Mouse (Mus musculus) hindbrain, embryonic 13.5 days (tissue): ENCODE measurements around the gene Rad21l. TPM values are rescaled to one million over a fixed set of nuclear protein-coding genes. Genes with fewer than 3 reads are reported as not detected.

ENCODE experiments used
- ATAC-seq: fragments of 200-750 bp; cut with Nextera tagmentation; 2 replicates; pipeline ENCODE4 v1.8.0; 2017; ENCODE audit warnings: moderate TSS enrichment; ENCODE audit not compliant: low FRiP score
- H3K27ac ChIP-seq: fragments of 300-500 bp; sonication (generic); 2 replicates; pipeline ENCODE4 v1.5.1; 2015; ENCODE audit warnings: inconsistent platforms, mild to moderate bottlenecking, moderate library complexity
- H3K27me3 ChIP-seq: fragments of 300-500 bp; sonication (generic); 2 replicates; pipeline ENCODE4 v1.6.1; 2015; ENCODE audit warnings: mild to moderate bottlenecking, inconsistent platforms
- H3K36me3 ChIP-seq: fragments of 300-500 bp; sonication (generic); 2 replicates; pipeline ENCODE4 v1.6.1; 2015; ENCODE audit warnings: mild to moderate bottlenecking, inconsistent platforms
- H3K4me1 ChIP-seq: fragments of 300-500 bp; sonication (generic); replicated peaks from 2 replicates; pipeline ENCODE4 v1.6.1; 2015; ENCODE audit warnings: inconsistent platforms
- H3K4me2 ChIP-seq: fragments of 300-500 bp; sonication (generic); 2 replicates; pipeline ENCODE4 v1.6.1; 2015; ENCODE audit warnings: inconsistent platforms, mild to moderate bottlenecking, moderate library complexity
- H3K4me3 ChIP-seq: fragments of 300-500 bp; sonication (generic); 2 replicates; pipeline ENCODE4 v1.5.1; 2015; ENCODE audit warnings: mild to moderate bottlenecking, inconsistent platforms
- H3K9ac ChIP-seq: fragments of 300-500 bp; sonication (generic); 2 replicates; pipeline ENCODE4 v1.6.1; 2015; ENCODE audit warnings: mild to moderate bottlenecking, inconsistent platforms
- H3K9me3 ChIP-seq: fragments of 300-500 bp; sonication (generic); 2 replicates; pipeline ENCODE4 v1.6.1; 2016; ENCODE audit warnings: inconsistent platforms
- WGBS: fragments of 180-500 bp; shearing (Covaris S2); methylation state at CpG from one replicate; pipeline ENCODE4 v1.1.7; 2015; 5-methylcytosine and 5-hydroxymethylcytosine counted together
- polyA plus RNA-seq: library from polyadenylated mRNA; unstranded; fragments of >200 nt; fragmentation: Nextera tagmentation; extraction: Ambion mirVana; gene quantifications from 2 replicates; pipeline ENCODE4 v1.2.1, GENCODE M21; 2015

Rad21l gene
- polyA plus RNA-seq, 1 experiment from 2014 or later: not detected

DNA sequence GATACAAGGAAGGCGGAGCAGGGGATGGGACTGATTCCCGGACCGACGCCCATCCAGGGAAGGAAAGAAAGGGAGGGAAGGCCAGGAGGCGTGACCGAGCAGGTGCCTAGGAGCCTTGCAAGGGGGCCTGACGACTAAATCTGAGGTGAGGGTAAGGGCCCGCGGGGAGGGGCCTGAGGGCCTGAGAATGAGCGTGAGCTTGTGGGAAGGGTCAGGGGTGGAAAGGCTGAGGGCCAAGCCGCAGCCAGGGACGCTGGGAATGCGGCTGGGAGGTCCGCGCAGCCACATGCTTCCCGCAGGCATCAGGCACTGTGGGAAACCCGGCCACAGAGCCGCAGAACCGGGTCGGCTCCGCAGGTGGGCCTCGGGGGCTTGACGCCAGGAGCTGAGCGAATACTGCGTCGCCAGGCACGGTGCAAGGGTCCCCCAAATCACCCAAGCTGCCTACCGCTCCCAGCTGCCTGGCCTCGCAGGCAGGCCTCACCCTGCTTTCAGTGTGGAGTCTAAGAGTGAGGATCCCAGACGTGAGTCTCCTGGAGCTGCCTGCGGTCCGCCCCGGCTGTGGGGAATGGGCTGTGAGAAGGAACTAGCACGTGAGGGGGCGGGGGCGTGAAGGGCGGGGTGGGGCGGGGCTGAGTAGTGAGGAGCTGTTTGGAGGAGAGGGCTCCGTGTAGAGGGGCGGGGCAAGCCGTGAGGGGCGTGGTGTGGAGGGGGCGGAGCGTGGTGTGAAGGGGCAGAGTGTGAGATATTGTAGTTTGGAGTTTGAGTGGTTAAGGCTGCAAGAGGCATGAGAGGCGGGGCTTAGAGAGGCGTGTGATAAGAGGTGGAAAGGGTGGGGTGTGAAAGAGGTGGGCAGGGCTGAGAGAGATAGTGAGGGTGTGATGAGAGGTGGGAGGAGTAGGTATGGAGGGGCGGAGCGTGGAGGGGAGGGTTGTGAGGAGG lies 2.0 kb upstream of the Rad21l start:
- H3K36me3 ChIP-seq: no peaks in the 10 kb centered on the region
- peak overlapping the region; percentile 43 for H3K4me2 ChIP-seq
- WGBS: 38% methylated on average over 48 of the region's 48 CpGs
- peak; percentile 69 for ATAC-seq
- no peaks in the 10 kb centered on the region for H3K9me3 ChIP-seq
- H3K27ac ChIP-seq: no peak overlapping the region
- peak overlapping the region; percentile 19 for H3K4me3 ChIP-seq
- H3K27me3 ChIP-seq: peaks cover 15% of the 10 kb centered on the region
- peaks cover 7% of the 10 kb centered on the region for H3K4me1 ChIP-seq
- H3K9ac ChIP-seq: no peak overlapping the region

DNA sequence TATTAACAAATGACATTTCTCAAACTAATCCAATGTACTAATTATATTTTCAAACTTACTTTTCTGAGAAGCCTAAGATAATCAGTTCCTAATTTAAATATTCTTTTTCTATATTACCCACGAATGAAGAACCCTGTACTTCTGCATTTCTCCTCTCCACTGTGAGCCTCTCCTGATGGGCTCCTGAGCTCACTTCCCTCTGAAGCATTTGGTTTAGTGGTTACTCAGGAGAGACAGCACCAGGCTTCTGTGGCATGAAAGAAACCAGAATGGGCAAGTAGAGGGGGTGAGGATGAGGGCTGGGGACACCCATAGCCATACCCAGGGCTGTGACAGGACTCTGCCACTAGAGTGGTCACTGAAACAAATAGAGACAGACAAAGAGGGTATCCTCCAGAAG lies 16.3 kb downstream of the Rad21l start:
- Histone ChIP-seq H3K9ac (no peak overlapping the region), H3K4me3 (no peak overlapping the region), H3K27ac (no peak overlapping the region), H3K4me1 (no peaks in the 10 kb centered on the region), H3K4me2 (no peak overlapping the region), H3K27me3 (no peaks in the 10 kb centered on the region), H3K9me3 (no peaks in the 10 kb centered on the region), H3K36me3 (no peaks in the 10 kb centered on the region)
- ATAC-seq: no peak
- WGBS: 66% methylated on average over 1 of the region's 1 CpGs

DNA sequence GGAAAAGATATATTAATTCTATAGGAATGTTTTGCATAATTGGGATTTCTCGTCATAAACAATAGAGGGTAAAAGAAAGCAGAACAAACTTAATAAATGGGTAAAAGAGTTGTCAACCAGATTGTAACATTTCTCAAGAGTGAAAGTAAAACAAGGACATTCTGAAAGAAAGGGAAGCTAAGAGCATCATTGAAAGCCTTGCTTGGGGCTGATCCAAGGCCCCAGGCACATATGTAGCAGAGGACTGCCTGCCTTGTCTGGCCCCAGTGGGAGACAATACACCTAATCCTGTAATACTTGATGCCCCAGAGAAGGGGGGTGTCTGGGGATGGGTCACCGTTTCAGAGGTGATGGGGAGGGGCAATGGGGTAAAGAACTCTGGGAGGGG lies 32.3 kb downstream of the Rad21l start:
- Histone ChIP-seq H3K9ac (no peak overlapping the region), H3K27me3 (peaks cover 16% of the 10 kb centered on the region; the same call in 1 of the 2 replicates), H3K4me1 (peaks cover 12% of the 10 kb centered on the region), H3K4me3 (no peak overlapping the region), H3K4me2 (no peak overlapping the region), H3K27ac (no peak overlapping the region), H3K9me3 (no peaks in the 10 kb centered on the region), H3K36me3 (no peaks in the 10 kb centered on the region)
- 79% methylated on average over 2 of the region's 2 CpGs for WGBS
- no peak for ATAC-seq

DNA sequence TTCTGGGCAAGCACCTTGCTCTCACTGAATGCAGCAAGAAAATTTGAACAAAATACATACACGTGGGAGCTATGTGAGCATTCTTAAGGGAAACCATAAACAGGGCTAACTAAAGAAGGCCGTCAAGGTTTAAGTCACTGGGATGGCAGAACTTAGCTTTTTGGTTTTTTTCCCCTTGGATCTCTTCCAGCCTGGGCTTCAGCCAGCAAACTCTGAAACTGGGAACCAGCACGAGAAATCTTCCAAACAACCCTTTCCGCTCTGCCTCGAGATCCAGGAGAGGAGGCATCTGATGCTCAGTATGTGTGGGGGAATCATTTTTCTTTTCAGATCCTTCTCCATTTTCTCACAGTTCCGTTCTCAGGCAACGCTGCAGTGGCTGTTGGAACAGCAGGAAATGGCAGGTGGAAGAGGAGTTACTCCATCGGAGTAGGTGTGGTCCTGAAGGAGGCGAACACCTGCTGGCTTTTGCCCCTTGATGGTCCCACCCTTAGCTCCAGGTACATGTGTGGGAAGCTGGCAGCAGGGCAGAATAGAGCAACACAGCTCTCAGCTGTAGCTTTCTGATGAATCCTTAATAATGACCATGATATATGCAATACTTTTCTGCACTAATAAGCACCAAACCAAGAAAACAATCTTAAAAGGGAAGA lies 32.8 kb downstream of the Rad21l start:
- Histone ChIP-seq H3K9ac (no peak overlapping the region), H3K4me2 (no peak overlapping the region), H3K4me3 (no peak overlapping the region), H3K27me3 (peaks cover 21% of the 10 kb centered on the region), H3K27ac (no peak overlapping the region), H3K9me3 (no peaks in the 10 kb centered on the region), H3K36me3 (no peaks in the 10 kb centered on the region), H3K4me1 (peaks cover 17% of the 10 kb centered on the region)
- WGBS: 64% methylated on average over 9 of the region's 9 CpGs
- ATAC-seq: no peak

DNA sequence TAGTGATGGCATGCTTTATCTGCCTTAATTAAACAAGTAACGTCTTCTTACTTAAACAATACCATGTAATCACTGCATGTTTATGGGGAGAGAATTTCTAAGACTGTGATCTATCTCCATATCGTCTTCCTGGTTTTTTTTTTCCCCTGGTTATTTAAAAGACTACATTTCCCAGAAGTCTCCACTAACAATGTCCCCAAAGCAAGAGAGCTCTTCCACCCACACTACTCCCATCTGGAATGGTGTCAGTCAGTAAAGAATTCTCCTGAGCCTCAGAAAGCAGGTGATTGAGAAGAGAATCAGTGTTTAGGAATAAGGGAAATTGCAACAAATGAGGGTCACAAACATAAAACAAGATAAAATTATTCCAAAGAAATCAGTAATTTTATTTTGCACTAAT lies 33.4 kb downstream of the Rad21l start:
- 28% methylated on average over 2 of the region's 2 CpGs for WGBS
- no peak for ATAC-seq
- Histone ChIP-seq H3K36me3 (no peaks in the 10 kb centered on the region), H3K4me2 (no peak overlapping the region), H3K9me3 (no peaks in the 10 kb centered on the region), H3K27ac (no peak overlapping the region), H3K4me1 (peaks cover 23% of the 10 kb centered on the region), H3K4me3 (no peak overlapping the region), H3K9ac (no peak overlapping the region), H3K27me3 (peaks cover 24% of the 10 kb centered on the region)

DNA sequence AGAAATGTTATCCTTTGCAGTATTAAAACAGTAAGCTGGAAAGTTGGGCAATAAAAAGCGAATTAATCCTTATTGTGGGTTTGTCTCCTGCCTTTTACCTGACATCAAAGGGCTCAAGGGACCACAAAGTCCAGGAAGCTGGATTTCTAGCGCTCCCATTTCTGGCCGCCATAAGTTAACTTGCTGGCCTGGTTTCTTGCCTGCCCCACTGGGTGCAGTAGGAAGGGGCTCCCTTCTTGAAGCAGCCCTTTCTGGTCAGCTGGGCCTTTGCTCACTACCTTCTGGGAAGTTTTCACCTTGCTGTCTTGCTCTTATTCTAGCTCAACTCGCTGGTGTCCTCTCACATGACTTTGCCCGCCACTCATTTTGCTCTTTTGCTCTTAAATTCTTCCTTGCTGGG lies 35.4 kb downstream of the Rad21l start:
- Histone ChIP-seq H3K36me3 (no peaks in the 10 kb centered on the region), H3K4me1 (peaks cover 36% of the 10 kb centered on the region), H3K4me2 (peak overlapping the region; percentile 77), H3K27ac (no peak overlapping the region), H3K4me3 (peak overlapping the region; percentile 67; the same call in 1 of the 2 replicates), H3K9ac (no peak overlapping the region), H3K9me3 (no peaks in the 10 kb centered on the region), H3K27me3 (peaks cover 24% of the 10 kb centered on the region)
- 39% methylated on average over 5 of the region's 5 CpGs for WGBS
- no peak for ATAC-seq

DNA sequence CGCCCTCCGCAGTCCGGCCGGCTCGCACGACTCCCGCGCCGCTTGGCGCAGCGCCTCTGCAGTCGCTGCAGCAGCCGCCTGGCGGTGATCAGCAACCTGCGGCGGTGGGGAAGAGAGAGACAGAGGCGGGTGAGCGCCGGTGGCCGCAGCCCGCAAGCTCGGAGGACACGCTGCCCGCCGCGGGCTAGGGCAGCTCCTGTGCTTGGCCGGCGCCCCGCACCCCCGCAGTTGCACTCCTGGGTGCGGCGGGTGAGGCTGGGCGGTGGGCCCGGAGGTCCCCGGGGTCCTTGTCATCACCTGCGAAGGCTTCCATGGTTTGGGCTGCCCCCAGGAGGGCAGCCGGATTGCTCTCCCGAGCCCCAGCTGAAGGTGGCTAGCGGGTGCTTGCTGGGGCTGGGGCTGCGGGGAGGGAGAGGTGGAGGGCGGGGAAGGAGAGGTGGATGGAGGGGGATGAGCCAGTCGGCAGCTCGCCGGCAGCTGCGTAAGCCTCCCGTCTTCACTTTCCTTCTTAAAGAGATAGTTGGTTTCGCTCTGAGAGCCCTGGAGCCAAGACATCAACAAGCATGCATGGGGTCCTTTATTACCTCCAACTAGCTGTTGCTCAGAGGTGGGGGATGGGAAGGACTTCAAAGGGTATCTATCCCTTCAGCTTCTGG lies 36.0 kb downstream of the Rad21l start, which contains the start of gene Snph:
Gene Snph, minus strand, starts transcription at position 435 of the 656 bp plus-strand sequence.
- no peaks in the 10 kb centered on the region for H3K36me3 ChIP-seq
- ATAC-seq: peak; percentile 94
- peak within 1 kb of the TSS; percentile 89 for H3K9ac ChIP-seq
- peaks cover 24% of the 10 kb centered on the region for H3K27me3 ChIP-seq
- peak within 1 kb of the TSS; percentile 77 for H3K4me2 ChIP-seq
- H3K27ac ChIP-seq: peak within 1 kb of the TSS; percentile 91
- H3K4me1 ChIP-seq: peaks cover 36% of the 10 kb centered on the region
- WGBS: under 1% methylated on average over 44 of the region's 47 CpGs
- peak within 1 kb of the TSS; percentile 67 for H3K4me3 ChIP-seq
- H3K9me3 ChIP-seq: no peaks in the 10 kb centered on the region

DNA sequence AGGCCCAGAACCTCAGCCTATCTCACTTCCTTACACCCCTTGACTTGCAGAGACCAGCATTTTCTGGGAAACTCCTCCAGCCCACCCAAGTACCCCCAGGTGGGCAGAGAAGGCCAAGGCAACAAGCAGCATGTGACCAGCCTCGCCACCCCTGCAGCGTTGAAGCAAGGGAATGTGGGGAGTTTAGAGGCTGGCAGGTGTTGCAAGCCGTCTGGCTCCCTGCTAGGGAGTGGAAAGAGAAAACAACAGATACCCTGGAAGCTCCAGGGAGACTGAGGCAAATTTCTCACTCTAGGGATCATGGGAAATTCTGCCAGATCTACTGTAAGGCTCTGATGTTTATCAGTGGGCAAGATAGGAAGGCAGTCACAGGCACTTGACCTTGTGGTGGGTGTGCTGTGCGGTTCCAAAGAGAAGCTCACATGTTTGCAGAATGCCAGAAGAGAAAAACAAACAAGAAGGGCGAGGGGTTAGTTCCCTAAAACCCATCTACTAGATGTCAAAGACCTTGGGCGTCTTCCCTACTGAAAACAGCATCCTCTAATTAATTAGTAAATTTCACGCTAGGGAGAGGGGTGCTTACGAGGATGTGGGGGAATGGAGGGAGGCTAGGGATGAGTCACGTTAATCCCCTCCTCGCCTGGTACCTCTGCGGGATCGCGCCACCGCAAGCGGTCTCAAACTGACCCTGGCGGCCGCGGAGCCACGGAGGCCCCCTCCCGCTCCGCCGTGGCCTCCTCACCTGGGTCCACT lies 36.8 kb downstream of the Rad21l start:
- ATAC-seq: peak; percentile 9
- peaks cover 36% of the 10 kb centered on the region for H3K4me1 ChIP-seq
- no peaks in the 10 kb centered on the region for H3K9me3 ChIP-seq
- peak overlapping the region; percentile 67 for H3K4me3 ChIP-seq
- peak overlapping the region; percentile 77 for H3K4me2 ChIP-seq
- peaks cover 24% of the 10 kb centered on the region for H3K27me3 ChIP-seq
- peak overlapping the region; percentile 91 for H3K27ac ChIP-seq
- peak overlapping the region; percentile 89 for H3K9ac ChIP-seq
- 0 out of 2 replicates have a peak, but pooled peaks cover under 1% of the 10 kb centered on the region for H3K36me3 ChIP-seq
- WGBS: 2% methylated on average over 22 of the region's 22 CpGs

DNA sequence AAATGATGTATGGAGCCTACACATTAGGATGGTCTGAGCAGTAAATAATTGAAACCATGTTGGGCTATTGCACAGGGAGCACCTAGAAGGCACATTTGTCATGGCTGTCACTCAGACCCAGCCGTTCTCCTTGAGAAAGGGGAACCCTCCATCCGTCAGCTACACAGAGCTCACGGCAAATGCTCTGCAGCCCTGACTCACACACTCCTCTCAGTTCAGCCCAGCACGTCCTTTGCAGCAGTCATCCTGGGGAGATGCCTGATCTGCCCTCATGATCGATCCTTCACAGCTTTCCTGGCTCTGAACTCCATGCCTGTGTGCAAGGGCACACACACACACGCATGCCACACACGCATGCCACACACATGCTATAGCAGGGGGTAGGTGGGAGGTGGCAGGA lies 39.0 kb downstream of the Rad21l start:
- no peak for ATAC-seq
- H3K4me2 ChIP-seq: peak overlapping the region; percentile 11; the same call in 1 of the 2 replicates
- H3K27me3 ChIP-seq: peaks cover 24% of the 10 kb centered on the region
- 0 out of 2 replicates have a peak overlapping the region, but pooled peaks have one; percentile 58 for H3K27ac ChIP-seq
- 0 out of 2 replicates have a peak, but pooled peaks cover 3% of the 10 kb centered on the region for H3K36me3 ChIP-seq
- H3K9me3 ChIP-seq: no peaks in the 10 kb centered on the region
- peak overlapping the region; percentile 51; the same call in 1 of the 2 replicates for H3K9ac ChIP-seq
- peaks cover 36% of the 10 kb centered on the region for H3K4me1 ChIP-seq
- 59% methylated on average over 7 of the region's 7 CpGs for WGBS
- no peak overlapping the region for H3K4me3 ChIP-seq

DNA sequence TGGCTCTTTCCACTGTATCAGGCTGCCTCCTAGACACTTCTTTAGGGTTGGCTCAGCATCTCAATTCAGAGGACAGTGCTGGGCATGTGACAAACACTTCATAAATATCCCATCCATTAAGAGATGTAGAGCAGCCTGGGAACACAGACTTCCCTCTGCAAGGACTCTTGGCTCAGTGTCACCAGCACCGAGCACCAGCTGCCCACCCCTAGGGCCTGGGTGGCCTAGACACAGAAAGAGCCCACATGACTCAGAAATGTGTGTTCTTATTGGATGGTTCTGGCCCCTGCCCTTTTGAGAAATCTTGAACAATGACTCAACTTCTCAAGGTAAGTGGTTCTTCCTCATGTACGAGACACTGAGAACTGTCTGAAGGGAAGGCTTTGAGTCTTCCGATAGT lies 40.3 kb downstream of the Rad21l start:
- H3K27me3 ChIP-seq: peaks cover 13% of the 10 kb centered on the region
- peaks cover 6% of the 10 kb centered on the region; the same call in 1 of the 2 replicates for H3K36me3 ChIP-seq
- H3K9me3 ChIP-seq: no peaks in the 10 kb centered on the region
- 88% methylated on average over 3 of the region's 3 CpGs for WGBS
- no peak overlapping the region for H3K4me3 ChIP-seq
- ATAC-seq: no peak
- peaks cover 33% of the 10 kb centered on the region for H3K4me1 ChIP-seq
- H3K9ac ChIP-seq: no peak overlapping the region
- no peak overlapping the region for H3K27ac ChIP-seq
- H3K4me2 ChIP-seq: no peak overlapping the region

DNA sequence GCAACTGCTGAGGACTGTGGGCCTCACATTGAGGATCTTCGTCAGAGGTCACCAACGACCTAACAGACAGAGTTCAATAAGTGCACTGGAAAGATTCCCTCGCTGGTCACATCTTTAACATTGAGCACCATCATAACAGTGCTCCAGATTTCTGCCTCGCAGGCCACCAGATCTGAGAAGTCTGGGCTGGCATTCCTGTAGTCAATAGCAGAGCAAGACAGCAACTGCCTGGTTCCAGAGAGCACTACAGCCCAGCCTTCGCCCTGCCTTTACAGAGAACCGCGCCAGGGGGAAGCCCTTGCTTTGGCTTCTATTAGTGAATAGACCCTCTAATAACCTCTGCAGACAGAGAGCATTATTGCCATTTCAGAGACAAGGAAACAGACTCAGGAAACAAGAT lies 42.0 kb downstream of the Rad21l start:
- peaks cover 10% of the 10 kb centered on the region for H3K27me3 ChIP-seq
- ATAC-seq: no peak
- peaks cover 14% of the 10 kb centered on the region for H3K36me3 ChIP-seq
- no peak overlapping the region for H3K4me3 ChIP-seq
- no peak overlapping the region for H3K9ac ChIP-seq
- no peaks in the 10 kb centered on the region for H3K9me3 ChIP-seq
- H3K4me2 ChIP-seq: no peak overlapping the region
- no peak overlapping the region for H3K27ac ChIP-seq
- H3K4me1 ChIP-seq: peaks cover 27% of the 10 kb centered on the region
- 93% methylated on average over 7 of the region's 7 CpGs for WGBS
